Mouse (Mus musculus) splenic B cell, adult 2 months (primary cell): Measurements from ENCODE around the gene Tmbim1.
A peak's percentile ranks its signal among the peaks of the same experiment; 100 is the strongest.

Source experiments
- DNase-seq: peaks from one replicate; pipeline ENCODE4 v3.0.0-alpha.2; 2011; ENCODE audit warnings: low read depth, low spot score
- H3K27me3 ChIP-seq: 2 replicates; pipeline ENCODE4 v1.6.1; 2012; ENCODE audit warnings: mild to moderate bottlenecking, low read length, moderate library complexity, mixed read lengths; ENCODE audit not compliant: control insufficient read depth, poor library complexity, insufficient read depth, severe bottlenecking
- H3K36me3 ChIP-seq: 2 replicates; pipeline ENCODE4 v1.6.1; 2012; ENCODE audit warnings: mild to moderate bottlenecking, low read length, moderate library complexity, mixed read lengths; ENCODE audit not compliant: control insufficient read depth, poor library complexity, insufficient read depth, severe bottlenecking

Tmbim1 gene

DNA sequence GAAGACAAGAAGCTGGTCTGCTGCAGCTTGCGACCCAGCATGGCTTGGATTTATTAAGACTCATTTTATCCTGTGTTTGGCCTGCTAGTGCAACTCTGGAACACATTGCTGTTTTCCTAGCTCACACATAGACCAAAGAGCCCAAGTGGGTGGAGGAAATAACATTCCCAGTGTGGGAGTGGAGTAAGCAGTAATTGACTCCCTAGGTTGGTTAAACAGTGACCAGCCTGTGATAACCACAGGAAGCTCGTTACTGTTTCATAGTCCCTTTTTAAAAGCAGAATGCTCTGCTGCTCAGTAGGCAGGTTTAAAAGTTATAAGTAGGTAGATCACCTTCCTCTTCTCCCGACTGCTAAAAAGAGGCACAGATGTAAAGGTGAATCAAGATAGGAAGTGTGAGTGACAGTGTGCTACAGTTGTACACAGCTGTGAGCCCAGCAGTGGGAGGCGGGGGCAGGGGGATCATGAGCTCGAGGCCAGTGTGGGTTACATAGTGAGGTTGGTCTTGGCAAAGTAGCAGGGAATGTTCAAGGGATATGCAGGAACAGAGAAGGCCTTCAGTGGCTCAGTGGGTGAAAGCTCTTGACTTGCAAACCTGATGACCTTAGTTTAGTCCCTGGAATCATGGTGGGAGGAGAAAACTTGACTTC lies 56.0 kb downstream of the Tmbim1 start:
- no peak for DNase-seq
- Histone ChIP-seq H3K36me3 (peaks cover 25% of the 10 kb centered on the region), H3K27me3 (no peaks in the 10 kb centered on the region)

DNA sequence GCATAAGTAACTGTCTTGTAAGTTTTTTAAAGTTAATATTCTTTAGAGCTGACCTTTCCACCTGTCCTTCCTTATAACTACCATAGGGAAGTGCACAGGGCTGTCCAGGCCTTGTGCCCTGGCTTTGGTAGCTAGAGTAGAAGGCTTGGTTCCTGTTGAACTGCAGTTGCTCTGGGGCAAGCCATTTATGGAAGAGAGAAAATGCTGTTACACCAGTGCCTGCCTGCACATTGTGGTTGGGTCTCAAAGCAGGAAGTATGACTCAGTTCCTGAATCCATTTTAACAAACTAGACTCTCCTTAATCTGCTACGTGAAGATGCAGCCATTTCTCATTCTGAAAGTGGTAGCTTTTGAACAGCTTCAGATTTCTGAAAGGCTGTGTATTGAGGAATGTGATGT lies 56.6 kb downstream of the Tmbim1 start:
- H3K36me3 ChIP-seq: peaks cover 23% of the 10 kb centered on the region
- DNase-seq: peak; percentile 78
- no peaks in the 10 kb centered on the region for H3K27me3 ChIP-seq

GRCm38 (mm10) chr1:74245525-74245924 lies 59.9 kb downstream of the Tmbim1 start:
- H3K27me3 ChIP-seq: no peaks in the 10 kb centered on the region
- peaks cover 11% of the 10 kb centered on the region for H3K36me3 ChIP-seq
- no peak for DNase-seq

DNA sequence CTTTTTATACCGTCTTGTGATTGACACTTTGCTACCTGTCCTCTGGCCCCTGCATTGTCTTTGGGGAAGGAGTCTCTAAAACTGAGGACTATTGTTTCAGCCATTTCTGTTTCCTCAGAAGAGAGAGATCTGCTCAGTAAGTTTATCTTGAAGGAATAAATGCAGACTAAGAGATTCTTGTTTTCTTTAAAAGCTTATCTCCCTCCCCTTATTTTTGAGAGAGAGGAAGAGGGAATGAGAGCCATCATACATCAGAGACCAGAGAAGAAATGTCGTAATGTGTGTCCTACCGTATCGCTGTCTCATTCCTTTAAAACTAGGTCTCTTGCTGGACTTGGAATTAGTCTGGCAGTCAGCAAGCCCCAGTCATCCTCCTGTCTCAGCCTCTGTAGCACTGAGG lies 64.6 kb downstream of the Tmbim1 start:
- Histone ChIP-seq H3K27me3 (no peaks in the 10 kb centered on the region), H3K36me3 (peaks cover 3% of the 10 kb centered on the region; the same call in 1 of the 2 replicates)
- no peak for DNase-seq

DNA sequence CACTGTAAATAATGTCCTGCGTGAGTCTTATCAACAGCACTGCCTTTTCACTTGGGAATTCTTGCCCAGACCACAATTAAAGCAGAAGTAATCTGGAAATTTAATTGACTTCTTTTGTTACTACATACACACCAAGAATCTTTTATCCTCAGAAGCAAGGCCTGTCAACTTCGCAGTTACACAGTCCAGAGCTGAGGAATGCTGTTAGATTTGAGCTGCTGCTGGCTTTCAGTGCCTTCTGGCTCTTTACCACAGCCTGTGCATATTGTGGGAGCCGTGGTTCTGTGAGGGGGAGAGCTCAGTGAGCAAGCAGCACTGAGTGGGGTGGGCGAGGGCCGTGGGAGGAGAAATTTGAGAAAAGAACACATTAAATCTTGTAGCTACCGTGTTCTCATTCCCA lies 65.1 kb downstream of the Tmbim1 start:
- no peak for DNase-seq
- no peaks in the 10 kb centered on the region for H3K27me3 ChIP-seq
- H3K36me3 ChIP-seq: peaks cover 2% of the 10 kb centered on the region; the same call in 1 of the 2 replicates

GRCm38 (mm10) chr1:74239618-74240017 lies 65.8 kb downstream of the Tmbim1 start:
- Histone ChIP-seq H3K36me3 (peaks cover 2% of the 10 kb centered on the region; the same call in 1 of the 2 replicates), H3K27me3 (no peaks in the 10 kb centered on the region)
- DNase-seq: peak; percentile 31

DNA sequence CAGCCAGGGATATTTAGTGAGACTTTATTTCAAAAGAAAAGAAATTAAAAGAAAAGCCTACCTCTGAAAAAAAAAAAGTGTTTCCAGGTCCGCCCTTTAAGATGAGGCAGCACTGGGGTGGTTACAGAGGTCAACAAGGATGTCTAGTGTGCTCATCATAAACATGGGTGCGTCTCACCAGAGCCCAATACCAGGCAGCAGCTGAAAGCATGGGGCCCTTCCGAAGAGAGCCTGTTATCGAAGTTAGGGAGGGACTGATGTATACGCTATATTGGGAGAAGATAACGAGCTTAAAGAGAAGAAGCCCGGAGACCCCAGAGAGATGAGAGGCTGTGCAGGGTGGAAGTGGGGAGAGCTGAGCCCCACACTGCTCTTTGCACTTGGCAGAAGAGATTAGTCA lies 66.3 kb downstream of the Tmbim1 start:
- H3K27me3 ChIP-seq: no peaks in the 10 kb centered on the region
- H3K36me3 ChIP-seq: peaks cover 2% of the 10 kb centered on the region; the same call in 1 of the 2 replicates
- no peak for DNase-seq
